Mouse (Mus musculus) B cell, adult 62 days (primary cell): ENCODE data around the gene Disp2. TPM values are rescaled to one million over a fixed set of nuclear protein-coding genes. Genes with fewer than 3 reads are reported as not detected.

Source experiments
- total RNA-seq: library from RNA; stranded (reverse); gene quantifications from 4 replicates; pipeline ENCODE4 v1.2.4, GENCODE M21; 2023

Gene Disp2
- total RNA-seq, result not detected in 4 replicates

DNA sequence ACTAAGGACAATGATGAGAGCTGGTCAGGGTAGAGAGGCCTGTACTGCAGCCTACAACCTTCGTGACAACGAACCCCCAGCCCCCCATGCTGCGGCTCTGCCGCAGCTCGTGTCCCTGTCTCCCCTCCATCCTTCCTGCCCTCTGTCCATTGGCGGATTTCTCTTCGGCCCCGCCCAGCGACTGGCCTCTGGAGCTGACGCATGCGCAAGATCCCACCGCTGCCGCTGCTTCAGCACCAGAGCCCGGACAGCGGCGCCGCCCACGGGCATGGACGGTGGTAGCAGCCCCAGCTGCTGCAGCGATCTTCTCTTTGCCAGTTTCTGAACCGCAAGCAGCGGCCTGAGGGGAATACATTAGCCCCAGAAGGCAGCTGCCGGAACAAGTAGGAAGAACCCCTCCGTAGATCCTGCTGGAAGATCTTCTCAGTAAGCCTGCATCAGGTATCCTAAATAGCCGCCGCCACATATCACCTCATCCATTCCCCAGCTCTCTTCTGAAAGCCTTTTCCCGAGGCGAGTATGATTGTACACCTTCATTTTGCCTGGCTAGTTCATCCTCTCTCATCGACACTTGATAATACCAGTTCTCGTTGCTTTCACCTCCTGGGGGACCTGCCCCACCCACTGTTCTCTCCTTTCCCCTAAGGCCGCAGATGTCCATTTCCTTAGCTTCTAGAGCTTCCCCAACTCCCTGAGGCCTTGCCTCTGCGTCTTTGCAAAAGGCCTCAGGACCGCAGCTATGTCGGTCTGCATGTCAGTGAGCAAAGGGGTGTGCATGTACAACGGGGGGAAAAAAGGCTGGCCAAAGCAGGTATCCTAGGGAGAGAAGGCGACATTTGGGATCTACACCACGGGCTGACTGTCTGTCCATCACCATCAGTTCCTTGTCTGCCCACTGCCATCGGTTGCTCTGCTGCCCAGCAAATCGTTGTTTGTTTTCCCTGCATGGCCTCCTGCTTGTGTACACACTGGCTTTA is at the start of gene Disp2:
TSS of gene Disp2 (plus strand) at position 216 of the 977 bp plus-strand sequence.

DNA sequence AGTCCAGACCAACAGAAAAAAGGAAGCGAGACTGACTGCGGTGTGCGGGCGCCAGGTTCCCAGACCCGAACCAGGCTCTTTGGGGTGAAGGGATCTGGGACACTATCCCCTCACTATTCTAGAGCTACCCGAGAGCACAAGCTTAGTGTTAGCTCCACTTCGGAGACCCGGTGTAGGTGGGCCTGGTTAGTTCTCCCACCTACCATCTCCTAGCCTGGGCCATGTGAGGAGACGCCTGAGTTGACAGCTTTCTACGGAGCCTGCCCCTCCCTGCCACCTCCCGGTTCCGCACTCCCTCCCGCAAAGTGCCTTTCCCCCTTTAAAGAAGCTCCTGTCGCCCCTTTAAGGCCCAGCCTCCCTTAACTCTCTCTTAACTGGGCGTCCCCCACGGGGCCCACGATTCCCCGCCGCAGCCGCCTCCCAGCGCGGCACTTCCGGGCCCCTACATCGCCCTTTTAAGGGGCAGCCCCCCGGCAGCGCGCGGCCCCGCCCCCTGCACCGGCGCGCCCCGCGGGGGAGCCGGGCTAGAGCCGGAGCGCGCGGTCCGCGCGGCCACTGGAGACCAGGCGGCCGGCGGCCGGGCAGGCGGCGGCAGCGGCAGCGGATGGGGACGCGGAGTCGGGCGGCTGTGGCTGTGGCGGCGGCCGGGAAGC is 34.2 kb upstream of the Disp2 start, which contains the start of gene Inafm2:
TSS of gene Inafm2 (plus strand) at position 527 of the 653 bp plus-strand sequence.

DNA sequence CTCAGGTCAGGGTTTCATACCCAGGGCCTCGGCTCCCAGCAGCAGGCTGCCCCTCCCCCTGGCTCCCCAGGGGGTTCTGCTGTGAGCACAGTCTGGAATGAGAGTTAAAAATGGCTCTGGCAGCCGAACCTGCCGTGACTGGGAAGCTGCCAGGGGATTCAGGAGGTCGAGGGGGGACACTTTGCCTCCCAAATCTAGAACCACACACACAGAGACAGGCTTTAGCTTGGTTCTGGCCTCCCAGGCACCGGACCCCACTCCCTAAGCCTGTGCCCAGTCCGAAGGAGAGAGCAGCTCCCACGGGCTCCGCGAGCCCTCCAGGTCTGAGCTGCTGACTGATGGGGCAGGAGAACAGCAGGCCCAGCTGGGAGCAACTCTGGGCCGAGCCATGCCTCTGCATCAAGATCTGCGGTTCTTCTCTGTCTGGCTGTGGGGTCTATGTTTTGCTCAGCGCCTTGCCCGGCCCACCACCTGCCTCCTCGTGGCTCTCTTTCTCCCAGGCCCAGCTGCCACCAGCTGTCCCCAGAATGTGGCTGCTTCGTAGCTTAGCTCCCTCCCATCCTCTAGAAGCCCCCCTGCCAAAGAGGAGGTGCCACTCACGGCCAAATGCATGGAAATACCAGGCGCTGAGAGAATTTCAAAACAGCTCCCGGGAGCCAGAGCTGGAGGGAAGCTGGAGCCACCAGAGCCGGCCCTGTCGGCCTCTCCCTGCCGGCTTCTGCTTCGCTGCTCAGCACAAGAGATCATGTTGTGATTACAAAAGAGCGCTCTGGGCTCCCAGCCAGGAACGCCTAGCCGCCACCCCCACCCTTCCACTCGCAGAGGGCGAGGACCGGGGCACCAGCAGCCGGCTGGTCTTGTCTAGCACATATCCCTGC is 17.4 kb upstream of the Disp2 start, which contains the start of gene Ccdc9b:
TSS of gene Ccdc9b (minus strand) at position 756 of the 878 bp plus-strand sequence.

DNA sequence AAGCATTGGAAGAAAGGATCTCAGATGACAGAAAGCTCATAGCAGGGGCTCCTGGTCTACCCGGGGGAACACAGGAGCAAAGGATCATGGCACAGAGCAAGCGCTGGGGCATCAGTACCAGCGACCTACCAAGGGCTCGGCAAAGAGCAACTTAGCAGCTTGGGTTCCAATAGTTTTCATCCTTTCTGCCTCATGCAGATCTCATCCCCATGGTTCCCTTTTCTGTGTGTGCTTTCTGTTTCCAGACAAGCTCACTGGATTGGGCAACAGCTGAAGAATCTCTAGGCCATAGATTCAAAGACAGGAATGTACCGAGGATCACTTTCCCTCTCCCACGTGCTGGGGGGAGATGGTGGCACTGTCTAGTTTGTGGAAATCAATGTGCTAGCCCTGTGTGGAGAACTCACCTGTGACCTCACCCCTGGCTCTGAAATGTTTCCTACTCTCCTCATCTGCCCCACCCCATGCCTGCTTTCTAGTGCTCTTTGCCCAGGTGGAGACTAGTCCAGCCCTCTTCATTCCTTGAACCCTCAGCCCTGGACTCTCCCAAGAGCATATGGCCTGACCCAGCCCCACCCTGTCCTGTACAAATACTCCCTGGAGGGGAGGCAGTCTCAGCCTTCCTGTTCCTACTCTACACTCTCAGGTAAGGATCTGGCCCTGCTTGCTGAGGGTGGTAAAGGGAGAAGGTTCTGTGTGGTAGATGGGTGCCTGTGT is 7.2 kb upstream of the Disp2 start, which contains the start of gene Phgr1:
TSS of gene Phgr1 (plus strand) at position 612 of the 717 bp plus-strand sequence.

DNA sequence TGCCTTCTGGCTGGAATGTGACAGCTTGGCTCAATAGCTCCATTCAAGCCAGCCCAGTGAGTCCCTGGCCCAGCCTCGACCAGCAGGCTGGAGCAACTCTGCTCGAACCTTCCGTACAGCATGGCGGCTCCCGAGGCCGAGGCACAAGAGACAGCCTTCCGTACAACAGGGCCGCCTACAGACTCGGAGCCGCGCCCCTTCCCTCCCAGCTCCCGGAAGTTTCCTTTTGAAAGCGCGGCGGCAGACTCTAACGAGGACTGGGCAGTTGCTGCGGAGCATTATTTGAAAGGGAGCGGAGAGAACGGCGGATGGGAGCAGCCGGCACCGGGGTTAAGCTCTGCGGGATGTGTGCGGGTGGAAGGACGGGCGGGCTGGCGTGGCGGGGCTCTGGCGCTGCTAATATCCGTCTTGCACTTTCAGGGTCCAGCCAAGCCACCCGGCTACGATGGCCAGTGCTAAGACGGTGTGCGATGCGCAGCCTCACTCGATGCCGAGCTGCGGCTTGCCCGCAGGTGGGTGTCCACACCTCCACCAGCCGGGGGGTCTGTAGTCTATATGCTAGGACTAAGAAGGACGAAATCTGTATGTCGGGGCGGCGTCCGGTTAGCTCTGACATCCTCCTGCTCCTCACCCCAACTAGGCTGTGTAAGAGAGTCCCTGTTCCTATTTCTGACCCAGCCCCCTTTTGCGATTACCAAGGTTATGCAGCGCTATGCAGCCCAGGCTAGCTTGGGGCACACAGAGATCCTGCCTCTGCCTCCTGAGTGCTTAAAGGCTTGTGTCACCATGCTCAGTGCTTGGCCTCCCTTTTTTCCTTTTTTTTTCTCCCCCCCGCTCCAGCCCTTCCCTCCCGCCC is 34.7 kb downstream of the Disp2 start, which contains the start of gene Knstrn:
TSS of gene Knstrn (plus strand) at position 23 of the 856 bp plus-strand sequence.

Other genes with a start within 250 kb of the Disp2 start
- 74.2 to 92.6 TPM (median 83.0 TPM) in 4 replicates for gene Bmf, start 230.0 kb upstream of the Disp2 start, total RNA-seq
- gene Bub1b, start 181.5 kb upstream of the Disp2 start, total RNA-seq, result 2.3 to 4.0 TPM (median 3.4 TPM) in 4 replicates
- gene Pak6, start 116.4 kb upstream of the Disp2 start, total RNA-seq, result 2.2 to 10.1 TPM (median 4.0 TPM) in 4 replicates
- 0.46 to 0.88 TPM (median 0.69 TPM) in 4 replicates for gene Ankrd63, start 75.8 kb upstream of the Disp2 start, total RNA-seq
- 96.3 to 113 TPM (median 107 TPM) in 4 replicates for gene Plcb2, start 51.3 kb upstream of the Disp2 start, total RNA-seq
- 19.0 to 21.6 TPM (median 20.0 TPM) in 4 replicates for gene Inafm2, start 34.0 kb upstream of the Disp2 start, total RNA-seq
- 0.12 to 0.33 TPM in 2 of 4 replicates, not detected in the others for gene Ccdc9b, start 17.1 kb upstream of the Disp2 start, total RNA-seq
- not detected in 4 replicates for gene Phgr1, start 7.0 kb upstream of the Disp2 start, total RNA-seq
- 7.1 to 11.5 TPM (median 8.9 TPM) in 4 replicates for gene Knstrn, start 34.3 kb downstream of the Disp2 start, total RNA-seq
- 80.1 to 89.7 TPM (median 85.3 TPM) in 4 replicates for gene Ivd, start 82.2 kb downstream of the Disp2 start, total RNA-seq
- 50.3 to 60.1 TPM (median 57.5 TPM) in 4 replicates for gene Bahd1, start 120.7 kb downstream of the Disp2 start, total RNA-seq
- gene Chst14, start 146.8 kb downstream of the Disp2 start, total RNA-seq, result 3.6 to 5.0 TPM (median 4.3 TPM) in 4 replicates
- gene Ccdc32, start 249.7 kb downstream of the Disp2 start, total RNA-seq, result 11.3 to 15.1 TPM (median 12.8 TPM) in 4 replicates